Mouse (Mus musculus) frontal cortex, postnatal 25 days (tissue): ENCODE data around the gene Hdac8.
A peak's percentile ranks its signal among the peaks of the same experiment; 100 is the strongest.

Experiments
- DNase-seq, 2 experiments: peaks; one replicate each; pipeline ENCODE4 v3.0.0; 2022; ENCODE audit warnings: low spot score in 2 of 2

The Hdac8 gene

DNA sequence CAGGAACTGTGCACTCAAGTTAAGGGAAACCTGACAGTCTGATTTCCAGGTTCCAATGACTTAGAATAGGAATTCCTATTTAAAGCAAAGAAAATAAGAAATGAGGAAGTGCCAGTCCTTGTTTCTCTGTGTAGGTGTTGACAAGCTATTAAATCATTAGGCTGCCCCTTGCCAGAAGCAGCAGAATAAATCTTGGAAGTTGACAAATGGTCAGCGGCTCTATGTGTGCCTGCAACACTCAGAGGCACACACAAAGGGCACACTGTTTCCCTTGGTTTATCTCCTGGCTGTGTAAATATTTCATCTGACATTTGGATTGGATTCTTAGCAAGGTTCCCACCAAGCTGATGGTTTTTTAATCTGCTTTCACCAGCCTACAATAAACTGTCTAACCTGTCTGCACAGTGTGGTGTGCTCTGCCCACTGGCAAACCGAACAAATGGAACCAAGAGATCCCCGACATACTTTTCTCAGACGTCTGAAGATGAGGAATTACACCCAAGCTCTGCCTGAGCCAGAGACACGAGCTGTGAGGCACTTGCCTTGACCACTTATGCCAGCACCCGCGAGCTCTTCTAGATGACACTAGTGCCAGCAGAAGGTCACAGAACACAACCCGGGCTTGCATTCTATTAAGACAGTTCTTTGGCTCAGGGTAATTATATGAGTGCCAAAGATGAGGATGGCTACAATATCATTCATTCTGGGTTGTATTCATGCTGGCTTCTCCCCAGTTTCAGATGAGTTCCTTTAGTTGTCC lies 165.6 kb downstream of the Hdac8 start:
- no peak for DNase-seq

DNA sequence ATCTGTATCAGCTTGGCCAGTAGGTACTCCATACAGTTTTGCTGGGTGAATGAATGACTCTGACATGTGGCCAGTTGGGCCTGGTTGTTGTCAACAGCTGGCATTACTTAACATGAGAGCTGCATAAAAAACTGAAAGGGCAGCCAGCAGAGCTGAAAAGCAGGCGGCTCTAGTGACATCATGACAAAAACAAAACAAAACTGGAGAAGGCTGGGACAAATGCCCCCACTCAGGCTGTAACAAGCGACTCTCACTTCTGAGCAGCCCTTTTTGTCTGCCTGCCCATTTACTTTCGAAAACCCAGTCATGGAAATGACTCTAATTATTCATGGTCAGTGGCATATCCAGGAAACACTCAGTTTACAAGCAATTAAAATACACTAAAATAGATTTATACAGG lies 185.5 kb downstream of the Hdac8 start:
- DNase-seq = no peak

DNA sequence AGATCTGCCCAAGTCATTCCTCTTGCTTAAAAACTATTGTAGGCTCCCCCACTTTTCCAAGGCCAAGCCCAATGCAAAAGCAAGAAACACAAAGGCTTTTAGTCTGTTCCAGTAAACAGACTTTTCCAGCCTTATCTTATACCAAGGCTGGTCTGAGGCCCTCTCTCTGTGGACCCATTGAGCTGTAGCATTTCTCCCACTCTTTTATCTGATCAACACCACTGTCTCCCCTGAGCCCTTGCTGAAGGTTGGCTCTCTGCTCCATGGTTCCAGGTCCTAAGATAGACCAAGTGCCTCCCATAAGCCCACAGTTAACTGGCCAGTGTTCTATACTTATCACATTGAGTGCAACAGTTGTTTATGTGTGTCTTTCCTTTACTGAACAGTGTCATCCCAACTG lies 185.9 kb downstream of the Hdac8 start:
- no peak for DNase-seq

DNA sequence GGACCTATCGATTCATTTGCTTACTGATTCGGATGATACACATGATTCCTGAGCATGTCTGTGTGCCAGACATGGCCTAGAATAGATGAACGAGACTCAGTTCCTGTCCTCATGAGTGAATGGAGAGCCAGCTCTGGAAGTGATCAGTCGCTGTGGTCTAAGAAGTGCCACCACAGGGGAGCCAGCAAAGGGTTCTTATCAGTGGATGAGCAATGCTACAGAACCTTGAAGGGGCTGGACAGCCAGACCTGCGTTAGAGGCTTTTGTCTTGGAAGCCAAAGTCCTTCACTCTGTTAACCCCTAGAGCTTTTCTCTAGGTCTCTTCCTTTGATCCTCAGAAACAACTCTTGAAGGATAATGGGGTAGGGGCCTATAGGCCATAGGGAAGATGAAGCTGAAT lies 186.4 kb downstream of the Hdac8 start:
- no peak for DNase-seq

DNA sequence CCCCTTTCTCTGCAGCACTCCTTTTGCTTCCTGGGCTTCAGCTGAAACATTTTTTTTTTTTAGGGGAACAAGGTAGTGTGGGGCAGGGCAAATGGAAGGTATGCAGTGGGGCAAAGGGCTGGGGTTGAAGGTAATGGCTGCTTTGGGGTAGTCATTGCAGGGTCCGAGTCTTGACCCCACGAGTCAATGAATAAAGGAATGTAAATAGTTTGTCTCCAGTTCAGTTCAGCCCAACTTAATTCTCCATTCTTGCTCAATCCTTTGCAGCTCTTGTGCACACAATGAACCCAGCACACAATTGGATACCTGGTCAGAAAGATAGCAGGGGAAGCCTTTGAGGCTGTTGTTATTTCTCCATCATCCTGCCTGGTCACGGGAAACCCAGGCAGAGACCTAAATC lies 194.0 kb downstream of the Hdac8 start:
- DNase-seq = no peak

DNA sequence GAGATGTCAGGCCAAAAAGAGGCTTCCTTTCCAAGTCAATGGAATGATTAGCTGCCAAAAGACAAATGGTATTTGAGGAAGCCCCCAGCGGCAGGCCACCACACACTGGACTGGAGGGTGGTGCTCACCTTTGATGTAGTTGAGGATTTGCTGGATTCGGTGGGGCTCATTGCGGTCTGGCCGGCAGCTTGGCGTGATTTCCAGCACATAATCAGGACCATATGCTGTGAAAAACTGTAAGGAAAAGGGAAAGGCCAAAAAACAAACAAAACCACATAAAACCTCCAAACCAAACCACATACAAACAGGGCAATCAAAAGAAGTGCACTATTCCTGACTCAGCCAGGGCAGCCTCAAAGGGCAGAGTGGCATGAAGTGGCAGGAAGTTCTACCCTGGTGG lies 197.6 kb downstream of the Hdac8 start:
- DNase-seq = no peak

DNA sequence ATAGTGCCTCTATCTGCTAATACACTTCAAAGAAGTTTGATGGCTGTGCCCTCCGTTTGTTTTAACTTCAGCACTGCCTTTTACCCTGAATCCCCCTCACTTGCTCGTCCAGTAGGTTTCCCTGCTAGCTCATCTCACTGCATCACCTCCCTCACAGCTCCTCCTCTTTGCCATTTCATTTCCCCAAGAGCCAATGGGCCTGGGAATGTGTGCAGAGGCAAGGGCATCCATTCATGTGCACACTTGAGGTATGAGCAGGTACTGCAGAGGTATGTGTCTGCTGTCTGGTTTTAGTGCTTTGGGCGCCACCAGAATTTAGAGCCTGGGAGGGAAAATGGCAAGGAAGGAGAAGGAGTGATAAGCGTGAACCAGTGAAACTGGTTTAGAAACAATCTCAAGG lies 199.4 kb downstream of the Hdac8 start:
- DNase-seq = no peak

DNA sequence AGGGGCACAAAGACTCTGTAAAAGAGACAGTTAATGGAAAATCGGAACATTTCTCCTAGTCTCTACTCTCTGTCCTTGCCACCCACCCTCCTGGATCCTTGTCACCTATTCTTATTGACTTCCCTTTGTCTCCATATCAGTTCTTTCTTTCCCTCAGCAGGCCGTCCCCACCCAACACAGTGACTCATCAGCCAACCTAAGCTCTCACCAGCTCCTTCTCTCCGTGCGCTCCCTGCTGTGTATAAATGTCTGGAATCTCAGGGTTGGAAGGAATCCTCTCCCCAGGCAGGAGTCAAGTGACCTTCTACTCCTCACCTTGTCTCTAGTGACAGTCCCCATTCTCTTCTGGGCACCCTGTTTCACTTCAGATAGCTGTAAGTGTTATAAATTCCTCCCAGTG lies 200.2 kb downstream of the Hdac8 start:
- no peak for DNase-seq

DNA sequence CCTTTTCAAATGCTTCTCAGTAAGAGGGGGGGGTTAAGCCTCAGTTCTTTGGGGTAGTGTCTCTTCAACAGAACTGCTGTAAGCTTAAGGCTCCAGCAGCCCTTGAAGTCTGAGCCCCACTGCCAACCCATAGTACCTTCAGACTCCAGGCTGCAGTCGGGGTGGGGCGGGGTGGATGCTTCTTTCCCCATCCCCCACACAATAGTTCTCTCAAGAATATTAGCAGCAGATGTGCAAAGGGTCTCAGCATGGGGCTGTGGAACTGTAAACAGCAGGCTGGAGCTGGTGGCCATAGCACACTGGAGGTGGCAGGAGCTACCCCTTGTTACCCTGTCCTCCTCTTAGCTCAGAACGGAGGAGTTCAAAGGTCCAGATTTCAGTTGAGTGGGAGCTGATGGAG lies 202.7 kb downstream of the Hdac8 start:
- no peak for DNase-seq

DNA sequence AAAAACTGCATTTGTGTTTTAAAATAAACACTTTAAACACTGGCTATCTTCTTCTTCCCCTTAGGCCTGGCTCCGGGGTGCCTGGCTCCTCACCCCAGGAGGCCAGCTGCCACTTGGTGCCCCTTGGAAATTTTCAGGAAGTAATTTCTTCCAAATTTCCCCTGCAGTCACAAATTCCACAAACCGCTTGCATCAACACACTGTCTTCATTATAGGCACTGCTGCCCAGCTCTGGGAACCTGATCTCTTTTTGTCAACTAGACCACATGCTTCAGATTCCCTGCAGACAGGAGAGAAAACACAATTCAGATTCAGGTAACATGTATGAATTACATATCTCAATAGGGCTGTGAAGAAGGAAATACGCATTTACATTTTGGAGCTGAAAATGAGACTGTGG lies 220.3 kb downstream of the Hdac8 start:
- no peak for DNase-seq

DNA sequence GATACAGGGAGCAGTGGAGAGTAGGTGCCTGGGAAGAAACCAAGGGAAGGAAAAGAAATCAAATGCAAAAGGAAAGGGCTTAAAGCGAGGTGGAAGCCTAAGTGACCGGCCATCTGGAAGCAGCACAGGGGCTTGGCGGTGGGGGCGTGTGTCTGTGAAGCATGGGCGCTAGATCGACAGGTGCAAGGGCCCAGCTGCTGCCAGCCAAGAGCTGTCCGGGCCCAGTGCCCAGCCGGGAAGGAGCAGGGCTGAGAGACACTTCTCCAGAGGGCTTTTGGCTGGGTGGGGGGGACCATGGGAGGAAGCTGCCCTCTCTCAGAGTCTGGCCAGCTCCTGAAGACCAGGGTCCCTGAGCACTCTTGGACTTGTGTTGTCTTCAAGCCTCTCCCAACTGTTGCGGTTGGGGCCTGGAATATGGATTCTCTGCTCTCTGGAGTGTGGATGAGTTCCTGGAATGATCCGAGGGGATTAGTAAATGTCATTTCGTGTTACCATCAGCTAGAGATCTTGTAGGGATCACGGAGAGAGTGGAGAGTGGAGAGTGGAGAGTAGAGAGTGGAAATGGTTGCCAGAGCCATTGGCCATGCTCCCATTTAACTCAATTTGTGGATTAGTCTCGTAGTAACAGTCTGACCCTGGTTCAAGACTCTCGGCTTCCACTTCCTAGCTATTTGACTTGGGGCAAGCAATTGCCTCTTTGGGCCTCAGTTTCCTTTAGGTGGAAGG lies 242.4 kb downstream of the Hdac8 start:
- DNase-seq = no peak

DNA sequence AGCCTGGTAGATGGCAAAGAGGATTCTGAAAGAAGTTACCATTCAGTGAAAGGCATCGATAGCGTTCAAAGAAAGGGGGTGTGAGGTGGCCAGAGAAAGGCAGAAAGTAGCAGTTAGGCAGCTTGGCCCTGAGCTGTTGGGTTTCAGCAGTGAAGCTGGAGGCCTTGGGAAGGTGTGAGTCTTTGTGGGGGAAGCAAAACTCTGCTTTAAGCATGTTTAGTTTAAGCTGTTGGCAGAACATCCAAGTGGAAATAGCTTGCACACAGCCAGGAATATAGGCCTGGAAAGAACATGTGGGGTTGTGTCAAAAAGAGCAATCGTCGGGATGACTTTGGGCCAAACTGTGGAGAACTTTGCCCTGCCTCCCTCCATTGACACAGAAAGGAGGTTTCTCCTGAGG lies 245.4 kb downstream of the Hdac8 start:
- DNase-seq = no peak

DNA sequence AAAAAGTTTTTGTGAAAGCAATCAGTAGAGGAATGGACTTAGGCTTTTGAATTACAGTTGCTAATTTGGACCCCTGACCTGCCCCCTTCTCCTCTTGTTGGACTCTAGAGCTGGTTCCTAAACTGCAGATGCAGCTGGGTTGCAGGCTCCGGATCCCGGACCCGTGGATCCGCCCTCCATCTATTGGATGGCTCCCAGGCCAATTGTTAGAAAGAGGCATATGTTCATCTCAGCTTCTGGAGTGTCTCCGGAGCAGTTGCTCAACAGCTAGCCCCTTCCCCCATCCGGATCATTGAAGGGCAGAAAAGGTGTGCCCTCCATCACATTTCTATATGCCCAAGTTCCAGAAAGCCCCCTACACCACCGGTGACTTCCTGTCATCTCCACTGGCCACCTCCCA lies 251.3 kb downstream of the Hdac8 start:
- peak in 1 of 2 experiments; percentile 3 for DNase-seq

DNA sequence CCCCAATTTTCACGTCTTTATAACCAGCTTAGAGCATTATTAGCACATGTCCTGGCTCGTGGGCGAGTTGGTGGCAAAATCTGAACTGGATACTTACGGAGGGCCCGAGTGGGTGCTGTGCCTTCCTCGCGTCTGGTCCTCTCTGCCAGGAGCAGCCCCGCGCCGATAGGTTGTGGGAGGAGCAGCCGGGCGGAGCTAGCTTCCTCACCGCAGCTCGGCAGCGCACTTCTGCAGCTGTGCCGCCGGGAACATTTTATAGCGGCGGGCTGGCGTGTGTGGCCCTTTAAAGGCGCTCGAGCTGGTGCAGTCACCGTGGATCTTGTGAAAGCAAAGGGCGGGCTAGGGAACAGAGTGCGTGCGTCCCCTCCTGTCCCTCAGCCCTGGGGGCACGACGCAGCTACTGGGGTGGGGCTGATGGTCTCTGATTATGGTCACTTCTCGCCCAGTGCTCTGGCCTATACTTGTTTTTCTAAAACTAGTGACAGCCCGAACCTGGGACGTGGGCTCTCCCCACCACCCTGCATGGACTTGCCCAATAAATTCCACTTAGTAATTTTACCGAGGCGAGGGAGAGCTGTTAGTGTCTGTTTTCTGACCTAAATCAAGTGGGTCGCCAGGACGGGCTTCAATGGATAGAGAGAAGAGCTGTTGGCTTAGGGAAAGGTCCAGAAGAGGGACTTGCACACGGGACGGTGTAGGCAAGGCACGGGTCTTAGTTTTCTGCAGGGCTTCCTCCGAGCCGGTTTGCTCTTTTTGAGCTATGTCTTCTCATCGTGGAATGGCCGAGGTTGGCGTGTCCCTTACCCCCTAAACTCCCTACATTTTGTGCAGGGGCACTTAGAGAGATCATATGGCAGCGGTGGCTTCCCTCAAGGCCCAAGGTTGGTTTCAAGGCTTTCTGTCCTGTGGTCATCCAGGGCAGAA lies 253.0 kb downstream of the Hdac8 start, which contains the start of gene Cited1:
Cited1 (minus strand) TSS at position 245 of the 924 bp plus-strand sequence.
- DNase-seq = peak; percentile 14 to 37

DNA sequence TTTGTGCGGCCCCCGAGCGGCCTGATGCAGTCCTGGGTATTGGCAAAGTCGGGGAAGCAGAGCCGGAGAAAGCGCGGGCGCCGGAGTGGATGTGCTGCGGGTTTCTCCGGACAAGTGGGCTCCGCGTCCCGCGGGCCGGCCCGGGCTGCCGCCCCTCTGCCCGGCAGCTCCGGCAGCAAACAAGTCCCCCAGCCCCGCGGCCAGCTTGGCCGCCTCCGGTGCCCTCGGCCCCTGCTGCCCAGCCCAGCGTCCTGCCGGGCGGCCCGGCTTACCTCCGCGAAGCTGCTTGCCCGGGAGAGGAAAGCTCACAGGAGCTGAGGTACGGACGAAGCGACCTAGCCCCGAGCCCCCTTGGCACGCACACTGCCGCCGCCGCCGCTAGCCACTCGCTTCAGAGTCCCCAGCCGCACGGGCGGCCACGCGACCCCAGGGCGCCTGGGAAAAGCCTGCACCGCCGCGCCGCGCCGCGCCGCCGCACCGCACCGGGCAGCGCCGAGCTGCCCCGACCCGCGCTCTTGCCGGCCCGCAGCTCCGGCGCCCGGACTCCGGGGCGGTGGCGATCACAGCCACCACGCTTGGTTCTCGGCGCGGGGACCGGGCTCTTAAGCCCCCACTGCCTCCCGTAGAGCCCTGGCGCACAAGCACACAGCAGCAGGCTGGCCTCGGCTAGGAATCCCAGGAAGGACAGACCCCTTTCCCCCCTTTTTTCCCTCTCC lies 253.8 kb downstream of the Hdac8 start:
- DNase-seq = peak in 1 of 2 experiments; percentile 6

DNA sequence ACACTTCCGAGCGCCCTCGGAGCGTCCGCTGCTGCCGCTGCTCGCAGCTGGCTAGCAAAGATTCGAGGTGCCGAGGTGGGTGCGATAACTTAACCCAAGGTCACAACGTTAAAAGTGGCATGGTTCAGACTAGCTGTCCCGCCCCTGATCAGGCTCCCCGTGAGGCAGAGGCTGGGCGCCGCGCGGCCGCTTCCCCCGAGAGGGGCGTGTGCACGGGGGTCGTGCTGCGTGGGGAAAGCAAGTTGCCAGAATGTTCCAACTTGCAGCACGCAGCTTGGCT lies 254.3 kb downstream of the Hdac8 start:
- DNase-seq = no peak

DNA sequence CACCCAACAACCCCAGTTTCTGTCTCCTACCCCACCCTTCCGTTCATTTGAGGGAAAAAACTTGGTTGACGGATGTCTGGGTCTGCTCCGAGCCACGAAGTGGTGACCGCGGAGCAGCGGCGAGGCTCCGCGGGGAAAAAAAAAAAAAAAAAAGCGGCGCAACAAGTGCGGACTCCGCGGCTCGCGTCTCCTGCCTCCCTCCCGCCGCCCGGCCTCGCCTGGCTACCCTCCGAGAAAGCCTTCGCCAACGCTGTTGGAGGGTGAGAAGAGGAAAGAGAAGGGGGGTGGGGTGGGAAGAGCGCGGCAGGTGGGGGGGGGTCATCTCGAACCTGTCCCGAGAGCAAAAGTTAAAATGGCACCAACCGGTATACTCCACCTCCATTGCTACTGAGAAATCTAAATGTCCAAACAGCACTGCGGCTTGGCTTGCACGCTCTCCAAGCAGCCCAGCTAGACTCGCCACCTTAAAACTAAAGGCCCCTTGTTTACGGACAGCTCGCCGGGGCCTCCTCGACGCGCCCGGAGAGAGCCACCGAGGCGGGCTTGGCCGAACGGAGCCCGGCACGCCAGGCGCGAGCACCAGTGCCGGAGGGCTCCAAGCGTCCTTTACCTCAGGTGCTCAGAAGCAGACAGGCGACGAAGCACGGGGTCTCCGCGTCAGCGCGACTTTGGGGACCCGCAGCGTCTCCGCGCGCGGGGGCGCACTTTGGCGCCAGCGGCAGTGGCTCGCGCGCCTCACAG lies 254.8 kb downstream of the Hdac8 start:
- DNase-seq = no peak

DNA sequence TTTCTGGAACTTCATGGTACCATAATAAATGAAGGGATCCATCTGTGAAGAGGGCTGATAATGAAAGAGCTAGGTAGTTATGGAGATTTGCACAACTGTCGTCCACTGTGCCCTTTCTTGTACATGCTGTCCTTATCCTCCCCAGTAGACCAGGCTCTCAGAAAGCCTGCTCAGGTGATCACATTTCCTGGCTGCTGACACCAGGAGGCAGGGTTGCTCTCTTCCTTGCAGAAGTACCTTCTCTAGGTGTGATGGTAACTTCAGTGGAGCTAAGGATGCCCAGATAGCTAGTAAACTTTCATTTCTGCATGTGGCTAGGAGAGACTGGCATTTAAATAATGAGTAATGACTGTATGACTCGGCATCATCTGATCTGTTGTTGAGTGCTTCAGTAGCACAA lies 260.8 kb downstream of the Hdac8 start:
- no peak for DNase-seq
